Mouse (Mus musculus) neural tube, embryonic 14.5 days (tissue): ENCODE results near the gene Cdk13. TPM values are rescaled to one million over a fixed set of nuclear protein-coding genes. Genes with fewer than 3 reads are reported as not detected.

ENCODE experiments used
- ATAC-seq: fragments of 200-750 bp; cut with Nextera tagmentation; 2 replicates; pipeline ENCODE4 v1.8.0; 2017; ENCODE audit warnings: low read depth, mild to moderate bottlenecking, moderate TSS enrichment, moderate library complexity
- H3K27ac ChIP-seq: fragments of 300-500 bp; sonication (generic); 2 replicates; pipeline ENCODE4 v1.5.1; 2014; ENCODE audit warnings: low read depth, mild to moderate bottlenecking, control low read depth, low read length, moderate library complexity, mixed read lengths
- H3K27me3 ChIP-seq: fragments of 300-500 bp; sonication (generic); 2 replicates; pipeline ENCODE4 v1.6.1; 2014; ENCODE audit warnings: low read length; ENCODE audit not compliant: control insufficient read depth, insufficient read depth
- H3K36me3 ChIP-seq: fragments of 300-500 bp; sonication (generic); 2 replicates; pipeline ENCODE4 v1.6.1; 2014; ENCODE audit warnings: low read length, mixed read lengths; ENCODE audit not compliant: control insufficient read depth, insufficient read depth
- H3K4me1 ChIP-seq: fragments of 300-500 bp; sonication (generic); 2 replicates; pipeline ENCODE4 v1.6.1; 2014; ENCODE audit warnings: low read length; ENCODE audit not compliant: control insufficient read depth, insufficient read depth
- H3K4me2 ChIP-seq: fragments of 300-500 bp; sonication (generic); 2 replicates; pipeline ENCODE4 v1.6.1; 2014; ENCODE audit warnings: mild to moderate bottlenecking, low read depth, low read length, control low read depth
- H3K4me3 ChIP-seq: fragments of 300-500 bp; sonication (generic); 2 replicates; pipeline ENCODE4 v1.5.1; 2014; ENCODE audit warnings: low read depth, low read length, control low read depth, mixed read lengths
- H3K9ac ChIP-seq: fragments of 300-500 bp; sonication (generic); replicated peaks from 2 replicates; pipeline ENCODE4 v1.6.1; 2014; ENCODE audit warnings: low read depth, mild to moderate bottlenecking, control low read depth, low read length, mixed read lengths
- H3K9me3 ChIP-seq: fragments of 300-500 bp; sonication (generic); 2 replicates; pipeline ENCODE4 v1.6.1; 2016; ENCODE audit warnings: low read length; ENCODE audit not compliant: control insufficient read depth
- WGBS: fragments of 180-500 bp; shearing (Covaris S2); extraction: QIAGEN DNeasy Blood & Tissue Kit; methylation state at CpG from one replicate; pipeline ENCODE4 v1.1.7; 2014; 5-methylcytosine and 5-hydroxymethylcytosine counted together
- microRNA counts: library from miRNA; unstranded; fragments of <30 nt; microRNA quantifications from one replicate; lab custom pipeline; 2016
- microRNA-seq: library from miRNA; unstranded; fragments of <30 nt; microRNA quantifications from one replicate; pipeline ENCODE4, GENCODE M21; 2016
- polyA plus RNA-seq: library from polyadenylated mRNA; unstranded; fragments of >200 nt; fragmentation: Nextera tagmentation; extraction: Ambion mirVana; gene quantifications from 2 replicates; pipeline ENCODE4 v1.2.1, GENCODE M21; 2014

The Cdk13 gene
- polyA plus RNA-seq, 1 experiment from 2014 or later, result 22.5 TPM

- no peaks in the 10 kb centered on the region for H3K36me3 ChIP-seq
- peaks cover 4% of the 10 kb centered on the region; the same call in 1 of the 2 replicates for H3K4me1 ChIP-seq
- H3K9me3 ChIP-seq, result no peaks in the 10 kb centered on the region
- no peaks in the 10 kb centered on the region for H3K27me3 ChIP-seq
- WGBS, result 79% methylated on average over 5 of the region's 5 CpGs
- H3K4me3 ChIP-seq, result peak overlapping the region; percentile 61; the same call in 1 of the 2 replicates
- no peak for ATAC-seq
- H3K27ac ChIP-seq, result no peak overlapping the region
- H3K4me2 ChIP-seq, result no peak overlapping the region; the same call in 1 of the 2 replicates
- no peak overlapping the region for H3K9ac ChIP-seq
These were observed 111.1 kb downstream of the Cdk13 start for GRCm38 (mm10) chr13:17693816-17694215.

DNA sequence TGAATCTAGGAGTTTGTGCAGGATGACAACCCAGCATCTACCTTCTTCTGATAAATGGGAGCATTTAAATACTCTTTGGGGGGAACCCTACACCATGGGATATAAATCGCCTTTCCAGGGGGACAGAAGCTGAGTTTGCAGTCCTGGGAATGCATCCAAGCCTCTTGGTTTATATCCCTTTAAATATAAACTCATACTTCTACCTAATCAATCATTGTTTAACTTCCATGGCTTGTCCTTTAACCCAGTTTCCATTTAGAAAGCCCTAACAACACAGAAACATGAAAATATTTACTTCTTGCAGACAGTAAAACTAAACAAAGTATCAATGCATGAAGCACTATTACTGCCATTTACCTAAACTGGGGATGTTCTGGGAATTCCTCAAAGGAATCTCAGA is 113.5 kb downstream of the Cdk13 start:
- no peak overlapping the region for H3K4me3 ChIP-seq
- no peaks in the 10 kb centered on the region for H3K27me3 ChIP-seq
- no peak overlapping the region for H3K9ac ChIP-seq
- H3K9me3 ChIP-seq, result no peaks in the 10 kb centered on the region
- H3K4me2 ChIP-seq, result no peak overlapping the region
- ATAC-seq, result no peak
- H3K27ac ChIP-seq, result no peak overlapping the region
- WGBS, result 69% methylated on average over 1 of the region's 1 CpGs
- no peaks in the 10 kb centered on the region for H3K36me3 ChIP-seq
- peaks cover 4% of the 10 kb centered on the region; the same call in 1 of the 2 replicates for H3K4me1 ChIP-seq

DNA sequence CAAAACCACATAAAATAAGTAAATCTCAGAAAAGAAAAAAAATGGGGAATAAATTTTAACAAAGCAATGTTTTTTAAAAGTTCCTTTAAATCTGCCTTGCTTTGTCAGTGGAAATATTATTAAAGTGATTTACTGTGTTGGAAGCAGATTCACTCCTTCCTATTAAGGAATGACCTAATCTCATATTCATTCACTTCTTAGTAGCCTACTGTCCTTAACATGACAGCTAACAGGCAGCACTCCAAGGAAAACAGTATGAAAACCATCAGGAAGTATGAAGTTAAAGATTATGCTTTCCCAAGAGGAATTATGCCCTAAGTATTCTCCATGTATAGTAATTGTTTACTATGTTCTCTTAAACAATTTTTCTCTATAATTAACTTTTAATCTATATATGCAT is 114.2 kb downstream of the Cdk13 start:
- H3K27me3 ChIP-seq, result no peaks in the 10 kb centered on the region
- no peak overlapping the region for H3K4me2 ChIP-seq
- H3K9ac ChIP-seq, result no peak overlapping the region
- H3K4me1 ChIP-seq, result no peaks in the 10 kb centered on the region
- H3K4me3 ChIP-seq, result no peak overlapping the region
- no peaks in the 10 kb centered on the region for H3K36me3 ChIP-seq
- no peaks in the 10 kb centered on the region for H3K9me3 ChIP-seq
- ATAC-seq, result no peak
- no peak overlapping the region for H3K27ac ChIP-seq

GRCm38 (mm10) chr13:17689461-17689860 is 115.4 kb downstream of the Cdk13 start:
- Histone ChIP-seq H3K4me1 (no peaks in the 10 kb centered on the region), H3K36me3 (no peaks in the 10 kb centered on the region), H3K27ac (no peak overlapping the region), H3K27me3 (no peaks in the 10 kb centered on the region), H3K9me3 (no peaks in the 10 kb centered on the region), H3K4me3 (no peak overlapping the region), H3K9ac (no peak overlapping the region), H3K4me2 (no peak overlapping the region)
- no peak for ATAC-seq

- no peak overlapping the region for H3K27ac ChIP-seq
- H3K36me3 ChIP-seq, result no peaks in the 10 kb centered on the region
- no peak overlapping the region for H3K4me3 ChIP-seq
- no peaks in the 10 kb centered on the region for H3K4me1 ChIP-seq
- H3K27me3 ChIP-seq, result no peaks in the 10 kb centered on the region
- no peak for ATAC-seq
- H3K9ac ChIP-seq, result no peak overlapping the region
- H3K4me2 ChIP-seq, result no peak overlapping the region
- 91% methylated on average over 1 of the region's 1 CpGs for WGBS
- no peaks in the 10 kb centered on the region for H3K9me3 ChIP-seq
These were observed 133.8 kb downstream of the Cdk13 start for GRCm38 (mm10) chr13:17671122-17671521.

GRCm38 (mm10) chr13:17667380-17667779 is 137.5 kb downstream of the Cdk13 start:
- WGBS, result 98% methylated on average over 1 of the region's 1 CpGs
- Histone ChIP-seq H3K9ac (no peak overlapping the region), H3K4me3 (no peak overlapping the region), H3K4me1 (no peaks in the 10 kb centered on the region), H3K27me3 (no peaks in the 10 kb centered on the region), H3K27ac (no peak overlapping the region), H3K4me2 (no peak overlapping the region), H3K9me3 (no peaks in the 10 kb centered on the region), H3K36me3 (no peaks in the 10 kb centered on the region)
- no peak for ATAC-seq

MicroRNAs encoded within 50 kb of the gene (microRNA counts, 519-probe panel; counts per million panel counts)
- not detected for microRNA mmu-miR-466i (lab: Ali Mortazavi, UCI)

Small RNAs within 50 kb of the gene (microRNA-seq; reads per million reads assigned to microRNA genes)
- not detected for gene Mir466i

Other genes with a start within 250 kb of the Cdk13 start
- gene Mplkip, start 109.9 kb downstream of the Cdk13 start, polyA plus RNA-seq, result 47.7 and 55.4 TPM in 2 replicates
- 2.2 and 2.3 TPM in 2 replicates for gene Sugct, start 109.5 kb downstream of the Cdk13 start, polyA plus RNA-seq
- 202 and 224 TPM in 2 replicates for gene Rala, start 139.1 kb upstream of the Cdk13 start, polyA plus RNA-seq
- gene Yae1d1, start 188.3 kb upstream of the Cdk13 start, polyA plus RNA-seq, result 79.4 and 87.9 TPM in 2 replicates